Mouse (Mus musculus) C2C12 (cell line): ENCODE results near the gene Tuft1.

ENCODE experiments used
- CTCF ChIP-seq: IDR thresholded peaks from one replicate; pipeline ENCODE4 v1.5.1; 2011; ENCODE audit not compliant: control insufficient read depth, insufficient read depth, insufficient read length
- USF1 ChIP-seq: IDR thresholded peaks from one replicate; pipeline ENCODE4 v1.6.1; 2011; ENCODE audit warnings: low read depth, mild to moderate bottlenecking, control low read depth, moderate library complexity

- TF ChIP-seq CTCF (no peak), USF1 (no peak)
These were observed 46.8 kb downstream of the Tuft1 start for GRCm38 (mm10) chr3:94611834-94612233.
